Mouse (Mus musculus): ENCODE measurements around the gene Gtf2f2.

- TF ChIP-seq CTCF (IDR thresholded peaks at IDR 0.05; ENCODE audit: control insufficient read depth, insufficient read depth, insufficient read length) (no peak), USF1 (IDR thresholded peaks at IDR 0.05; ENCODE audit: low read depth) (no peak), MAX (IDR thresholded peaks at IDR 0.05) (no peak), MYOD1 (IDR thresholded peaks at IDR 0.05; ENCODE audit: control insufficient read depth, insufficient read length, low read depth) (no peak)
These were observed 137.1 kb downstream of the Gtf2f2 start for GRCm38 (mm10) chr14:75873612-75874011.
